Mouse (Mus musculus): ENCODE results near the gene Prelid1. TPM values are rescaled to one million over a fixed set of nuclear protein-coding genes. Genes with fewer than 3 reads are reported as not detected.

The Prelid1 gene
- polyA plus RNA-seq (2017; shearing (Covaris generic)): 214 TPM

GRCm38 (mm10) chr13:55319931-55320533, at the start of gene Prelid1:
Prelid1 (plus strand) TSS chr13:55320500.

DNA sequence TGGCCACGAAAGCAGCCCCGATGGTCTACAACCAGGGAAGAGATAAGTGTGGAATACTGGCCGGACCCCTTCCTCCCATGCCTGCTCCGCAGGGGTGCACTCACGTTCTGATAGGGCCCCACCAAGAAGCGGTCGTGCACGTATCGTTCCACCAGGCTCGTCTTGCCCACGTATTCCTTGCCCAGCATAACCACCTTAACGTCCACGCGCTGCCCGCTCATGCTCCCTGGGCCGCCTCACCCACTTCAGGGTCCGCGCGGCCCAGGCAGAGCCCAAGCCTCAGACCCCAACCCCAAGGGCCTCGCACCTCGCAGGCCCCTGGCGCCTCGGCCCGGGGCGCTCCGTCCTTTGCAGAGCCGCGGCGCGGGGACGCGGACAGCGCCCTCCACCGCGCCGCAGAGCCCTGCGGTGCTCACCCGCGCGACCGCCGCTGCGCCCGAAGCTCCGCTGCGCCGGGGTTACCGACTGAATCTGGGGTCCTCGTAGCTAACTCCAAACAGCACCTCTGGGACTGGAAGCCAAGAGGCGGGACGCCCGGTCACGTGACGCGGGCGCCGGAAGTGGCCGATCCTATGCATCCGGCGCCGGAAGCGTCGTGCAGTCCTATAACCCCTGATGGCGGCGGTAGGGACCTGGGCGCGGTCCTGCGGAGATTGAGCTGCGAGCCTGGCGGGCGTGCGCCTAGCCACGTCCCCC, 1.3 kb downstream of the Prelid1 start, which contains the start of gene Rab24:
TSS of gene Rab24 (minus strand) at position 513 of the 696 bp plus-strand sequence.

DNA sequence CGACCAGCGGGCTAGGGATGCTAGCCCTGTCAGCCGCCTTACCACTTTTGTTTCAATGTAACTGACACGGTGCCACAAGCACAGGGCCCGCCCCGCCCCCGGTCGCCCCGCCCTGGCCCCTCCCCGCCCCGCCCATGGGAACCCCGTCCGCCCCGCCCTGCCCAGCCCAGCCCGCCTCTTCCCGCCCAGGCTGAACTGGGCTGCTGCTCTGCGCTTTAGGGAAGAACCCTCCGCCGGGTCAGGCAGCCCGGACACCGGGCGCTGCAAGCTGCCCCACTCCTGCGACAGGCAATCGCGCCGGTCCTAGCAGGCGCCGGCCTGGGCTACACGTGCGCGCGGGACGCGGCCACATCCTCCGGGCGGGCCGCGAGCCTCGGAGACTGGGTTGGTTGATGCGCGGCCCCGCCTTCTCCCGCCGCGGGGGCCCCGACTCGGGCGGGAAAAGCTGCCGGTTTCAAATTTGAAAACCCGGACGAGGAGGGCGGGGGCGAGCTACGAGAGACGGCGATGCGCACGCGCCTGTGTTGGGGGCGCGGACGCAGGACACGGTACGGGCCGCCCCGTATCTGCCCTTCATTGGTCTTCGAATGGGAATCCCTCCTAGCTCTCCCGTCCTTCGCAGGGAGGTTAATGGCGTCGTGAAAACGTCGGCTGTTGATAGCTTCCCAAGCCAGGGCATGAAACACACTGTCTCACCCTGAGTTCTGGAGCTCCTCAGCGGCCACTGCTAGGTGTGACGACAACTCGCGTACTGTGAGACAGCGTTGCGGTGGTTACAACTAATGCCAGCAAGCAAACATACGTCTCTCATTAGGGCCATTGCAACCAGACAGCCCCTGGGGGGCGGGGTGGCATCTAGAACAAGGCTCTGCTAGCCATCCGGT, 9.6 kb downstream of the Prelid1 start, which contains the start of gene Mxd3:
TSS of gene Mxd3 (minus strand) at position 141 of the 884 bp plus-strand sequence.

DNA sequence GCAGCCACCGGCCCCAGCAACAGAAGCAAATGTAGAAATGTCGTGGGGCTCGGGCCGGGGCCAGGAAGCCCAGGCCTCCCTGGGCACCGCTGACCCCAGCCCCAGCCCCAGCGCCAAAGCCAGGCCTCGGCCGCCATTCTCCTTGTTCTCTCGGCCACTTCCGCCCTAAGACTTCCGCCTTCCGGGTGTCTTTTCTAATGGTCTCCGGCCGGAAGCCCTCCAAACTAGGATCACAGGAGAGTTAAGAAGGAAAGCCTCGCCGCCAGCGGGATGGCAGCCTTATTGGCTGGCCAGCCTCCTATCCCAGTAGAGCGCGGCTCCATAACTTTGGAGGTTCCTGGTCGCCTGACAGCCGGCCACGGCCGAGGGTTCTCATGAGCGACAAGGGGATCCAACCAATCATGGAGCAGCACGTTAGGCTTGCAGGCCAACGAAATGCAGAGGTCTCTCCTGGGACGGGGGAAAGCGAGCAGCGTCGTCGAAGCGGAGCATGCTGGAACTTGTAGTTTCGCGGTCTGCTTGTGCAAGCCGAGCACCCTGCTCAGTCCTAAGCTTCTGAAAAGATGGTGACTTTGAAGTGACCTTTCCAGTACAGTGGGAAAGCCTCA, 42.3 kb downstream of the Prelid1 start, which contains the start of gene Lman2:
TSS of gene Lman2 (minus strand) at position 331 of the 608 bp plus-strand sequence.

DNA sequence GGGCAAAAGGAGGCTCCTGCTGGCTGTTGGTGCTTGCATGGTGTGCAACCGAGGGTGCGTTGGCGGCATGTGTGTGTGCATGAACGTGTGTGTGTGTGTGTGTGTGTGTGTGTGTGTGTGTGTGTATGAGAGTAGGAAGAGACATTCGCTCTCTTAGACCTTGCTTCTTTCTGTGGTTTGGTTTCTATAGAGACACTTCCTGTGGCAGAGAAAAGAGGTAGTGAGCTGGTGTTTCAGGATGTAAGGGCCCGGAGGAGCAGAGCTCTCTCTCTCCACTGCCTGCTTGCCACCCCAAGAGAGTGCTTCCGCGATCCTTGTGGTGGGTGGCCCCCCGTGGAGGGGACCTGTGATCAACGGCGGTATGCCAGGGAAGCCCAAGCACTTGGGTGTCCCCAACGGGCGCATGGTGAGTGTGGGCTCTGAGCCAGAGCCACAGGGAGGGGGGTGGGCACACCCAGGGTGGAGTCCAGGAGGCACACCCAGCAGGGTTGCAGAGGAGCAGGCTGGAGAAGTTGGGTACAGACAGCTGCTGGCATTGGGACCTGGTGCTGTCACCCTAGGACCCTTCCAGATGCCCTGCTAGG, 49.3 kb downstream of the Prelid1 start, which contains the start of gene Rgs14:
TSS of gene Rgs14 (plus strand) at position 202 of the 584 bp plus-strand sequence.

Other genes starting within 250 kb of the Prelid1 start
- gene Uimc1, start 220.2 kb upstream of the Prelid1 start, polyA plus RNA-seq (2017; shearing (Covaris generic)): 90.8 TPM
- gene Zfp346, start 215.2 kb upstream of the Prelid1 start, polyA plus RNA-seq (2017; shearing (Covaris generic)): 14.0 TPM
- gene Gm17617, start 187.0 kb upstream of the Prelid1 start, polyA plus RNA-seq (2017; shearing (Covaris generic)): not detected
- gene Fgfr4, start 167.9 kb upstream of the Prelid1 start, polyA plus RNA-seq (2017; shearing (Covaris generic)): not detected
- gene Nsd1, start 110.7 kb upstream of the Prelid1 start, polyA plus RNA-seq (2017; shearing (Covaris generic)): 76.9 TPM
- 120 TPM for gene Rab24, start 1.4 kb downstream of the Prelid1 start, polyA plus RNA-seq (2017; shearing (Covaris generic))
- 0.37 TPM for gene Mxd3, start 9.3 kb downstream of the Prelid1 start, polyA plus RNA-seq (2017; shearing (Covaris generic))
- 101 TPM for gene Lman2, start 42.3 kb downstream of the Prelid1 start, polyA plus RNA-seq (2017; shearing (Covaris generic))
- gene Rgs14, start 49.2 kb downstream of the Prelid1 start, polyA plus RNA-seq (2017; shearing (Covaris generic)): 94.5 TPM
- not detected for gene Slc34a1, start 77.7 kb downstream of the Prelid1 start, polyA plus RNA-seq (2017; shearing (Covaris generic))
- gene Pfn3, start 94.7 kb downstream of the Prelid1 start, polyA plus RNA-seq (2017; shearing (Covaris generic)): not detected
- not detected for gene F12, start 106.3 kb downstream of the Prelid1 start, polyA plus RNA-seq (2017; shearing (Covaris generic))
- gene Grk6, start 124.6 kb downstream of the Prelid1 start, polyA plus RNA-seq (2017; shearing (Covaris generic)): 480 TPM
- gene Prr7, start 143.8 kb downstream of the Prelid1 start, polyA plus RNA-seq (2017; shearing (Covaris generic)): 3.8 TPM
- gene Dbn1, start 167.6 kb downstream of the Prelid1 start, polyA plus RNA-seq (2017; shearing (Covaris generic)): not detected
- 6.5 TPM for gene Pdlim7, start 193.2 kb downstream of the Prelid1 start, polyA plus RNA-seq (2017; shearing (Covaris generic))
- gene Dok3, start 208.8 kb downstream of the Prelid1 start, polyA plus RNA-seq (2017; shearing (Covaris generic)): 0.35 TPM
- 57.7 TPM for gene Ddx41, start 216.2 kb downstream of the Prelid1 start, polyA plus RNA-seq (2017; shearing (Covaris generic))

Data from naive thymus-derived CD4-positive, alpha-beta T cell, adult 5 months (primary cell).